Mouse (Mus musculus): ENCODE data around the gene Borcs7. TPM values are rescaled to one million over a fixed set of nuclear protein-coding genes. Genes with fewer than 3 reads are reported as not detected.

The Borcs7 gene
- polyA plus RNA-seq, 1 experiment: 2.0 TPM

- Histone ChIP-seq H3K27me3 (ENCODE audit: control insufficient read depth, insufficient read depth, low read length) (no peaks in the 10 kb centered on the region), H3K36me3 (ENCODE audit: control insufficient read depth, insufficient read depth, low read length) (no peaks in the 10 kb centered on the region), H3K4me3 (ENCODE audit: low read depth, low read length) (no peak overlapping the region), H3K4me1 (ENCODE audit: control insufficient read depth, insufficient read depth, insufficient read length, low read length) (peaks cover 12% of the 10 kb centered on the region; the same call in 1 of the 2 replicates), H3K27ac (ENCODE audit: insufficient read depth, low read depth, low read length) (no peak overlapping the region)
- 92% methylated on average over 3 of the region's 3 CpGs for WGBS
- no peak for TF ChIP-seq POLR2A (IDR thresholded peaks at IDR 0.05; ENCODE audit: low read depth, low read length)
- TF ChIP-seq CTCF (IDR thresholded peaks at IDR 0.05; ENCODE audit: extremely low read depth, insufficient read length, insufficient replicate concordance, low read depth, low read length): no peak
Observed at GRCm38 (mm10) chr19:46675641-46676040, 14.1 kb upstream of the Borcs7 start.

GRCm38 (mm10) chr19:46679720-46680383, 9.9 kb upstream of the Borcs7 start:
- peak overlapping the region; percentile 90 for H3K27ac ChIP-seq (ENCODE audit: insufficient read depth, low read depth, low read length)

GRCm38 (mm10) chr19:46690387-46690786, 681 bp downstream of the Borcs7 start:
- Histone ChIP-seq H3K4me3 (ENCODE audit: low read depth, low read length) (peak overlapping the region; percentile 97), H3K27ac (ENCODE audit: insufficient read depth, low read depth, low read length) (no peak overlapping the region), H3K27me3 (ENCODE audit: control insufficient read depth, insufficient read depth, low read length) (no peaks in the 10 kb centered on the region), H3K36me3 (ENCODE audit: control insufficient read depth, insufficient read depth, low read length) (no peaks in the 10 kb centered on the region), H3K4me1 (ENCODE audit: control insufficient read depth, insufficient read depth, insufficient read length, low read length) (peaks cover 3% of the 10 kb centered on the region; the same call in 1 of the 2 replicates)
- WGBS: 71% methylated on average over 11 of the region's 11 CpGs
- no peak for TF ChIP-seq POLR2A (IDR thresholded peaks at IDR 0.05; ENCODE audit: low read depth, low read length)
- TF ChIP-seq CTCF (IDR thresholded peaks at IDR 0.05; ENCODE audit: extremely low read depth, insufficient read length, insufficient replicate concordance, low read depth, low read length): no peak

More at GRCm38 (mm10) chr19:46679720-46680383, 9.9 kb upstream of the Borcs7 start:
- 17% methylated on average over 12 of the region's 12 CpGs for WGBS
- H3K36me3 ChIP-seq (ENCODE audit: control insufficient read depth, insufficient read depth, low read length): no peaks in the 10 kb centered on the region
- peaks cover 6% of the 10 kb centered on the region; the same call in 1 of the 2 replicates for H3K4me1 ChIP-seq (ENCODE audit: control insufficient read depth, insufficient read depth, insufficient read length, low read length)
- H3K4me3 ChIP-seq (ENCODE audit: low read depth, low read length): peak overlapping the region; percentile 58
- H3K27me3 ChIP-seq (ENCODE audit: control insufficient read depth, insufficient read depth, low read length): no peaks in the 10 kb centered on the region
- TF ChIP-seq CTCF (IDR thresholded peaks at IDR 0.05; ENCODE audit: extremely low read depth, insufficient read length, insufficient replicate concordance, low read depth, low read length): no peak
- peak; percentile 8; the same call in 1 of the 2 replicates for TF ChIP-seq POLR2A (IDR thresholded peaks at IDR 0.05; ENCODE audit: low read depth, low read length)

- peaks cover 3% of the 10 kb centered on the region; the same call in 1 of the 2 replicates for H3K4me1 ChIP-seq (ENCODE audit: control insufficient read depth, insufficient read depth, insufficient read length, low read length)
- WGBS: 51% methylated on average over 2 of the region's 2 CpGs
- no peak for TF ChIP-seq CTCF (IDR thresholded peaks at IDR 0.05; ENCODE audit: extremely low read depth, insufficient read length, insufficient replicate concordance, low read depth, low read length)
- no peak for TF ChIP-seq POLR2A (IDR thresholded peaks at IDR 0.05; ENCODE audit: low read depth, low read length)
- no peak overlapping the region for H3K27ac ChIP-seq (ENCODE audit: insufficient read depth, low read depth, low read length)
- H3K4me3 ChIP-seq (ENCODE audit: low read depth, low read length): no peak overlapping the region
- H3K27me3 ChIP-seq (ENCODE audit: control insufficient read depth, insufficient read depth, low read length): no peaks in the 10 kb centered on the region
- no peaks in the 10 kb centered on the region for H3K36me3 ChIP-seq (ENCODE audit: control insufficient read depth, insufficient read depth, low read length)
Observed at GRCm38 (mm10) chr19:46691078-46691477, 1.4 kb downstream of the Borcs7 start.

- H3K36me3 ChIP-seq (ENCODE audit: control insufficient read depth, insufficient read depth, low read length): no peaks in the 10 kb centered on the region
- H3K27ac ChIP-seq (ENCODE audit: insufficient read depth, low read depth, low read length): no peak overlapping the region
- H3K27me3 ChIP-seq (ENCODE audit: control insufficient read depth, insufficient read depth, low read length): no peaks in the 10 kb centered on the region
- WGBS: 86% methylated on average over 4 of the region's 4 CpGs
- H3K4me1 ChIP-seq (ENCODE audit: control insufficient read depth, insufficient read depth, insufficient read length, low read length): peaks cover 3% of the 10 kb centered on the region; the same call in 1 of the 2 replicates
- H3K4me3 ChIP-seq (ENCODE audit: low read depth, low read length): no peak overlapping the region
- no peak for TF ChIP-seq POLR2A (IDR thresholded peaks at IDR 0.05; ENCODE audit: low read depth, low read length)
- TF ChIP-seq CTCF (IDR thresholded peaks at IDR 0.05; ENCODE audit: extremely low read depth, insufficient read length, insufficient replicate concordance, low read depth, low read length): no peak
Observed at GRCm38 (mm10) chr19:46693146-46693545, 3.4 kb downstream of the Borcs7 start.

GRCm38 (mm10) chr19:46696482-46696881, 6.8 kb downstream of the Borcs7 start:
- H3K27ac ChIP-seq (ENCODE audit: insufficient read depth, low read depth, low read length): no peak overlapping the region
- no peak for TF ChIP-seq CTCF (IDR thresholded peaks at IDR 0.05; ENCODE audit: extremely low read depth, insufficient read length, insufficient replicate concordance, low read depth, low read length)
- no peak for TF ChIP-seq POLR2A (IDR thresholded peaks at IDR 0.05; ENCODE audit: low read depth, low read length)
- no peaks in the 10 kb centered on the region for H3K27me3 ChIP-seq (ENCODE audit: control insufficient read depth, insufficient read depth, low read length)
- H3K36me3 ChIP-seq (ENCODE audit: control insufficient read depth, insufficient read depth, low read length): peaks cover 6% of the 10 kb centered on the region
- peaks cover 4% of the 10 kb centered on the region; the same call in 1 of the 2 replicates for H3K4me1 ChIP-seq (ENCODE audit: control insufficient read depth, insufficient read depth, insufficient read length, low read length)
- no peak overlapping the region for H3K4me3 ChIP-seq (ENCODE audit: low read depth, low read length)
- 96% methylated on average over 8 of the region's 8 CpGs for WGBS

GRCm38 (mm10) chr19:46696943-46697342, 7.2 kb downstream of the Borcs7 start:
- Histone ChIP-seq H3K4me1 (ENCODE audit: control insufficient read depth, insufficient read depth, insufficient read length, low read length) (peaks cover 4% of the 10 kb centered on the region; the same call in 1 of the 2 replicates), H3K27ac (ENCODE audit: insufficient read depth, low read depth, low read length) (no peak overlapping the region), H3K4me3 (ENCODE audit: low read depth, low read length) (no peak overlapping the region), H3K27me3 (ENCODE audit: control insufficient read depth, insufficient read depth, low read length) (no peaks in the 10 kb centered on the region), H3K36me3 (ENCODE audit: control insufficient read depth, insufficient read depth, low read length) (peaks cover 6% of the 10 kb centered on the region)
- WGBS: 95% methylated on average over 7 of the region's 7 CpGs
- TF ChIP-seq CTCF (IDR thresholded peaks at IDR 0.05; ENCODE audit: extremely low read depth, insufficient read length, insufficient replicate concordance, low read depth, low read length) (no peak), POLR2A (IDR thresholded peaks at IDR 0.05; ENCODE audit: low read depth, low read length) (no peak)

Measured in small intestine, adult 2 months (tissue).